Mouse (Mus musculus) intestine, embryonic 14.5 days (tissue): ENCODE data around the gene Trpv6. TPM values are rescaled to one million over a fixed set of nuclear protein-coding genes. Genes with fewer than 3 reads are reported as not detected.

ENCODE experiments used
- ATAC-seq: fragments of 200-750 bp; cut with Nextera tagmentation; replicated peaks from 2 replicates; pipeline ENCODE4 v1.8.0; 2017; ENCODE audit warnings: low read depth, moderate number of reproducible peaks, moderate TSS enrichment, moderate library complexity; ENCODE audit not compliant: low FRiP score, low TSS enrichment
- DNase-seq: peaks from one replicate; pipeline ENCODE4 v3.0.0-alpha.2; 2018; ENCODE audit warnings: low spot score
- H3K27ac ChIP-seq: fragments of 300-500 bp; sonication (generic); 2 replicates; pipeline ENCODE4 v1.5.1; 2014; ENCODE audit warnings: low read depth, mild to moderate bottlenecking, control low read depth
- H3K27me3 ChIP-seq: fragments of 300-500 bp; sonication (generic); replicated peaks from 2 replicates; pipeline ENCODE4 v1.6.1; 2014; ENCODE audit warnings: low read length, control low read depth; ENCODE audit not compliant: control insufficient read depth, insufficient read depth
- H3K36me3 ChIP-seq: fragments of 300-500 bp; sonication (generic); 2 replicates; pipeline ENCODE4 v1.6.1; 2014; ENCODE audit warnings: low read length, control low read depth; ENCODE audit not compliant: control insufficient read depth, insufficient read depth
- H3K4me1 ChIP-seq: fragments of 300-500 bp; sonication (generic); replicated peaks from 2 replicates; pipeline ENCODE4 v1.6.1; 2014; ENCODE audit warnings: low read length, control low read depth, mixed read lengths; ENCODE audit not compliant: control insufficient read depth, insufficient read depth
- H3K4me2 ChIP-seq: fragments of 300-500 bp; sonication (generic); 2 replicates; pipeline ENCODE4 v1.6.1; 2014; ENCODE audit warnings: low read length
- H3K4me3 ChIP-seq: fragments of 300-500 bp; sonication (generic); 2 replicates; pipeline ENCODE4 v1.5.1; 2014; ENCODE audit warnings: low read depth, low read length, control low read depth, mixed read lengths
- H3K9ac ChIP-seq: fragments of 300-500 bp; sonication (generic); 2 replicates; pipeline ENCODE4 v1.6.1; 2014; ENCODE audit warnings: mild to moderate bottlenecking, low read length
- H3K9me3 ChIP-seq: fragments of 300-500 bp; sonication (generic); 2 replicates; pipeline ENCODE4 v1.6.1; 2016; ENCODE audit warnings: low read length, control low read depth; ENCODE audit not compliant: control insufficient read depth
- WGBS: fragments of 180-500 bp; shearing (Covaris S2); extraction: QIAGEN DNeasy Blood & Tissue Kit; methylation state at CpG from one replicate; pipeline ENCODE4 v1.1.7; 2014; 5-methylcytosine and 5-hydroxymethylcytosine counted together
- polyA plus RNA-seq: library from polyadenylated mRNA; unstranded; fragments of >200 nt; fragmentation: Nextera tagmentation; extraction: Ambion mirVana; gene quantifications from 2 replicates; pipeline ENCODE4 v1.2.1, GENCODE M21; 2014

Gene Trpv6
- polyA plus RNA-seq, 1 experiment from 2014 or later: 0.58 TPM

GRCm38 (mm10) chr6:41637393-41637792 is 1.2 kb upstream of the Trpv6 start:
- no peak overlapping the region for H3K27ac ChIP-seq
- H3K4me2 ChIP-seq: no peak overlapping the region
- DNase-seq (no peak), ATAC-seq (no peak)
- H3K4me3 ChIP-seq: no peak overlapping the region
- no peak overlapping the region for H3K9ac ChIP-seq
- no peaks in the 10 kb centered on the region for H3K36me3 ChIP-seq
- H3K4me1 ChIP-seq: no peaks in the 10 kb centered on the region
- no peaks in the 10 kb centered on the region for H3K27me3 ChIP-seq
- 24% methylated on average over 1 of the region's 1 CpGs for WGBS
- no peaks in the 10 kb centered on the region for H3K9me3 ChIP-seq

- Histone ChIP-seq H3K4me1 (no peaks in the 10 kb centered on the region), H3K36me3 (no peaks in the 10 kb centered on the region), H3K27ac (no peak overlapping the region), H3K9me3 (no peaks in the 10 kb centered on the region), H3K4me2 (no peak overlapping the region), H3K4me3 (no peak overlapping the region), H3K9ac (no peak overlapping the region), H3K27me3 (no peaks in the 10 kb centered on the region)
- 48% methylated on average over 1 of the region's 1 CpGs for WGBS
- ATAC-seq (no peak), DNase-seq (no peak)
Observed at GRCm38 (mm10) chr6:41635211-41635610, 994 bp downstream of the Trpv6 start.

- WGBS: 87% methylated on average over 4 of the region's 4 CpGs
- no peak overlapping the region for H3K27ac ChIP-seq
- no peaks in the 10 kb centered on the region for H3K9me3 ChIP-seq
- H3K36me3 ChIP-seq: no peaks in the 10 kb centered on the region
- H3K4me2 ChIP-seq: no peak overlapping the region
- ATAC-seq (no peak), DNase-seq (no peak)
- no peaks in the 10 kb centered on the region for H3K27me3 ChIP-seq
- no peak overlapping the region for H3K4me3 ChIP-seq
- H3K9ac ChIP-seq: no peak overlapping the region
- H3K4me1 ChIP-seq: no peaks in the 10 kb centered on the region
Observed at GRCm38 (mm10) chr6:41631549-41631948, 4.7 kb downstream of the Trpv6 start.

- WGBS: 72% methylated on average over 2 of the region's 2 CpGs
Observed at GRCm38 (mm10) chr6:41630791-41631190, 5.4 kb downstream of the Trpv6 start.

GRCm38 (mm10) chr6:41628180-41628579 is 8.0 kb downstream of the Trpv6 start:
- Histone ChIP-seq H3K4me2 (no peak overlapping the region), H3K9ac (no peak overlapping the region), H3K27me3 (no peaks in the 10 kb centered on the region), H3K36me3 (no peaks in the 10 kb centered on the region), H3K4me3 (no peak overlapping the region), H3K4me1 (no peaks in the 10 kb centered on the region), H3K9me3 (no peaks in the 10 kb centered on the region), H3K27ac (no peak overlapping the region)
- DNase-seq (no peak), ATAC-seq (no peak)
- 70% methylated on average over 1 of the region's 1 CpGs for WGBS

More at GRCm38 (mm10) chr6:41630791-41631190, 5.4 kb downstream of the Trpv6 start:
- Histone ChIP-seq H3K36me3 (no peaks in the 10 kb centered on the region), H3K9ac (no peak overlapping the region), H3K4me3 (no peak overlapping the region), H3K4me2 (no peak overlapping the region), H3K9me3 (no peaks in the 10 kb centered on the region), H3K27ac (no peak overlapping the region), H3K4me1 (no peaks in the 10 kb centered on the region), H3K27me3 (no peaks in the 10 kb centered on the region)
- DNase-seq (no peak), ATAC-seq (no peak)

- DNase-seq (no peak), ATAC-seq (no peak)
- Histone ChIP-seq H3K4me1 (no peaks in the 10 kb centered on the region), H3K27ac (no peak overlapping the region), H3K4me2 (no peak overlapping the region), H3K36me3 (no peaks in the 10 kb centered on the region), H3K9me3 (no peaks in the 10 kb centered on the region), H3K27me3 (no peaks in the 10 kb centered on the region), H3K9ac (no peak overlapping the region), H3K4me3 (no peak overlapping the region)
- 66% methylated on average over 9 of the region's 9 CpGs for WGBS
Observed at GRCm38 (mm10) chr6:41622661-41623060, 13.5 kb downstream of the Trpv6 start.

GRCm38 (mm10) chr6:41621241-41621990 is 14.8 kb downstream of the Trpv6 start:
- no peaks in the 10 kb centered on the region for H3K9me3 ChIP-seq
- 91% methylated on average over 12 of the region's 12 CpGs for WGBS
- no peak overlapping the region for H3K9ac ChIP-seq
- H3K27me3 ChIP-seq: no peaks in the 10 kb centered on the region
- H3K36me3 ChIP-seq: no peaks in the 10 kb centered on the region
- no peak overlapping the region for H3K4me2 ChIP-seq
- H3K27ac ChIP-seq: no peak overlapping the region
- no peak for DNase-seq
- no peak for ATAC-seq
- H3K4me3 ChIP-seq: no peak overlapping the region
- H3K4me1 ChIP-seq: no peaks in the 10 kb centered on the region

- Histone ChIP-seq H3K9me3 (no peaks in the 10 kb centered on the region), H3K4me3 (no peak overlapping the region), H3K27ac (no peak overlapping the region), H3K4me2 (no peak overlapping the region), H3K27me3 (no peaks in the 10 kb centered on the region), H3K9ac (no peak overlapping the region), H3K36me3 (no peaks in the 10 kb centered on the region), H3K4me1 (no peaks in the 10 kb centered on the region)
- no peak for DNase-seq
- ATAC-seq: no peak
- WGBS: 85% methylated on average over 9 of the region's 9 CpGs
Observed at GRCm38 (mm10) chr6:41620173-41620798, 15.9 kb downstream of the Trpv6 start.

DNA sequence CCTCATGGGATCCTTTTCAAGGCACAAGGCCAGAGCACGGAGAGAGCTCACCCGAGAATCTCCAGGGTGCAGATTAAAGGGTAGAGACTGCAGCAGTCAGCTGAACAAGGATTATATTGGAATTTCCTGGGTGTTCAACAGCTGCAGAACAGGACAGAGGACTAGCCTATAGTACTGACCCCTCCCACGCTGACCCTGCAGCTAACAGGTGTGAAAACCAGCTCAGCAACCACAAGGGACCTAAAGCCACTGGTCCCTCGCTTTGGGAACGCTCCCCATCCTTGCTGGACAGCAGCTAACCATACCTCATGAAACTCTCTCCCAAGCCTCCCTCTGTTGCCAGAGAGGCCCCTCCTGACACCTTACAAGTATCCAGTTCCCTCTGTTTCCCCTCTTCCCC is 28.6 kb downstream of the Trpv6 start:
- Histone ChIP-seq H3K27me3 (no peaks in the 10 kb centered on the region), H3K36me3 (no peaks in the 10 kb centered on the region), H3K27ac (no peak overlapping the region), H3K9ac (no peak overlapping the region), H3K4me2 (no peak overlapping the region), H3K4me1 (no peaks in the 10 kb centered on the region), H3K9me3 (no peaks in the 10 kb centered on the region), H3K4me3 (no peak overlapping the region)
- WGBS: 53% methylated on average over 5 of the region's 5 CpGs
- DNase-seq (no peak), ATAC-seq (no peak)
